Mouse (Mus musculus): Measurements from ENCODE around the gene 8030411F24Rik. TPM values are rescaled to one million over a fixed set of nuclear protein-coding genes. Genes with fewer than 3 reads are reported as not detected.

8030411F24Rik gene
- polyA plus RNA-seq, 1 experiment: not detected

DNA sequence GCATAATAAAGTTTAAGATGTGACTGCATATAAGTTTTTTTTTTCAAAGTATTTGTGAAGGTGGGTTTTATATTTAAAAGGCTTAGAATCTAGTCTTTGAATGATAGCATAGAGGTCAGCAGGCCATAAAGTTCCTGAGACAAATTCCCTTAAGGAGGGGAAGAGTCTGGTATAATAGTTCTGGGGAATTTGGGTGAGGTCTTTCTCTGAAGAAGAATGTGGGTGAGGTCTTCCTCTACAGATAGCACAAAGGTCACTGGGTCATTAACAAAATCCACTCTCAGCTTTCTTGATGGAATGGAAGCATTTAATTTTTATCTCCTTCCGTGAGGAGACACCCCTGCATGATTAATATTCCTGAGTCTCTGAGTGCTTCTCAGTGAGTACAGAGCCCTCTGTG lies 44.2 kb downstream of the 8030411F24Rik start:
- H3K27ac ChIP-seq (replicated peaks; ENCODE audit: low read depth, low read length): no peak overlapping the region
- no peaks in the 10 kb centered on the region for H3K4me1 ChIP-seq (ENCODE audit: control insufficient read depth, insufficient read depth, insufficient read length, low read length)
- no peak overlapping the region for H3K4me3 ChIP-seq (ENCODE audit: insufficient read depth, low read depth, low read length)

DNA sequence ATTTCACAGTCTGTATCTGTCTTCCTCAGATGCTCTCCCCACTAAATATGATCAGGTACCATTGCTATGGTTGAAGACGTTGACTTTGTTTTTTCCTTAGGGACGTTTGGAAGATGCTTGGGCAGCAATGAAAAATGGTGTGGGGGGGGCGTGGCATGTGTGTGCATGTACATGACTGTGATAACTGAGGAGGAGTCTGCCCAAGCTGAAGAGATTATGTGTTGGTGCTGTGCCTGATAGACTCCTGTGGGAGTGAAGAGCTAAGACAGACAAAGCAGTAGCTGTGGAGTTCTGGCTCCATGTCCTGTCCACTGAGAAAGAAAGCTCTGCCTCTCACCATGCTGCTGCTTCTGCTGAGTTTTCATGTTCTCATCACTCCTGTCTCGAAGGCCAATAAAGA lies 53.1 kb downstream of the 8030411F24Rik start, which contains the start of gene Cst9:
Gene Cst9, plus strand, starts transcription at position 236 of the 400 bp plus-strand sequence.
- Histone ChIP-seq H3K4me3 (ENCODE audit: insufficient read depth, low read depth, low read length) (no peak within 1 kb of the TSS), H3K27ac (replicated peaks; ENCODE audit: low read depth, low read length) (no peak within 1 kb of the TSS)

More for the DNA sequence above, 53.1 kb downstream of the 8030411F24Rik start, which contains the start of gene Cst9:
- no peaks in the 10 kb centered on the region for H3K4me1 ChIP-seq (ENCODE audit: control insufficient read depth, insufficient read depth, insufficient read length, low read length)

Other genes with a start within 250 kb of the 8030411F24Rik start
- 11.0 and 18.8 TPM in 2 replicates for gene Nxt1, start 109.4 kb upstream of the 8030411F24Rik start, polyA plus RNA-seq (2012; ENCODE audit: insufficient read depth, insufficient read length, missing spikeins)
- gene Gzf1, start 101.0 kb upstream of the 8030411F24Rik start, polyA plus RNA-seq (2012; ENCODE audit: insufficient read depth, insufficient read length, missing spikeins): 14.9 and 18.0 TPM in 2 replicates
- 0.40 and 1.0 TPM in 2 replicates for gene Napb, start 49.5 kb upstream of the 8030411F24Rik start, polyA plus RNA-seq (2012; ENCODE audit: insufficient read depth, insufficient read length, missing spikeins)
- not detected in 2 replicates for gene Cstl1, start 31.7 kb upstream of the 8030411F24Rik start, polyA plus RNA-seq (2012; ENCODE audit: insufficient read depth, insufficient read length, missing spikeins)
- not detected in 2 replicates for gene Cst11, start 10.5 kb upstream of the 8030411F24Rik start, polyA plus RNA-seq (2012; ENCODE audit: insufficient read depth, insufficient read length, missing spikeins)
- gene Cst12, start 7.4 kb downstream of the 8030411F24Rik start, polyA plus RNA-seq (2012; ENCODE audit: insufficient read depth, insufficient read length, missing spikeins): not detected in 2 replicates
- gene Cst8, start 16.8 kb downstream of the 8030411F24Rik start, polyA plus RNA-seq (2012; ENCODE audit: insufficient read depth, insufficient read length, missing spikeins): not detected in 2 replicates
- not detected in 2 replicates for gene Cst13, start 38.1 kb downstream of the 8030411F24Rik start, polyA plus RNA-seq (2012; ENCODE audit: insufficient read depth, insufficient read length, missing spikeins)
- not detected in 2 replicates for gene Cst9, start 53.1 kb downstream of the 8030411F24Rik start, polyA plus RNA-seq (2012; ENCODE audit: insufficient read depth, insufficient read length, missing spikeins)
- 2.5 TPM in 1 of 2 replicates, not detected in the other for gene 9230104L09Rik, start 83.0 kb downstream of the 8030411F24Rik start, polyA plus RNA-seq (2012; ENCODE audit: insufficient read depth, insufficient read length, missing spikeins)
- 1,454 and 1,867 TPM in 2 replicates for gene Cst3, start 93.7 kb downstream of the 8030411F24Rik start, polyA plus RNA-seq (2012; ENCODE audit: insufficient read depth, insufficient read length, missing spikeins)
- gene Gm1330, start 221.2 kb downstream of the 8030411F24Rik start, polyA plus RNA-seq (2012; ENCODE audit: insufficient read depth, insufficient read length, missing spikeins): not detected in 2 replicates
- gene Gm10750, start 235.2 kb downstream of the 8030411F24Rik start, polyA plus RNA-seq (2012; ENCODE audit: insufficient read depth, insufficient read length, missing spikeins): not detected in 2 replicates